Mouse (Mus musculus) leukemia stem cell, adult 10-12 weeks (primary cell): Measurements from ENCODE around the gene Gatad2b. TPM values are rescaled to one million over a fixed set of nuclear protein-coding genes. Genes with fewer than 3 reads are reported as not detected.

Experiments
- polyA plus RNA-seq: library from polyadenylated mRNA; stranded (reverse); fragments of >175 nt; gene quantifications from 2 replicates; pipeline ENCODE4 v1.2.3, GENCODE M21; 2012; ENCODE audit warnings: low replicate concordance

Gatad2b gene
- 3.4 and 5.4 TPM in 2 replicates for polyA plus RNA-seq

DNA sequence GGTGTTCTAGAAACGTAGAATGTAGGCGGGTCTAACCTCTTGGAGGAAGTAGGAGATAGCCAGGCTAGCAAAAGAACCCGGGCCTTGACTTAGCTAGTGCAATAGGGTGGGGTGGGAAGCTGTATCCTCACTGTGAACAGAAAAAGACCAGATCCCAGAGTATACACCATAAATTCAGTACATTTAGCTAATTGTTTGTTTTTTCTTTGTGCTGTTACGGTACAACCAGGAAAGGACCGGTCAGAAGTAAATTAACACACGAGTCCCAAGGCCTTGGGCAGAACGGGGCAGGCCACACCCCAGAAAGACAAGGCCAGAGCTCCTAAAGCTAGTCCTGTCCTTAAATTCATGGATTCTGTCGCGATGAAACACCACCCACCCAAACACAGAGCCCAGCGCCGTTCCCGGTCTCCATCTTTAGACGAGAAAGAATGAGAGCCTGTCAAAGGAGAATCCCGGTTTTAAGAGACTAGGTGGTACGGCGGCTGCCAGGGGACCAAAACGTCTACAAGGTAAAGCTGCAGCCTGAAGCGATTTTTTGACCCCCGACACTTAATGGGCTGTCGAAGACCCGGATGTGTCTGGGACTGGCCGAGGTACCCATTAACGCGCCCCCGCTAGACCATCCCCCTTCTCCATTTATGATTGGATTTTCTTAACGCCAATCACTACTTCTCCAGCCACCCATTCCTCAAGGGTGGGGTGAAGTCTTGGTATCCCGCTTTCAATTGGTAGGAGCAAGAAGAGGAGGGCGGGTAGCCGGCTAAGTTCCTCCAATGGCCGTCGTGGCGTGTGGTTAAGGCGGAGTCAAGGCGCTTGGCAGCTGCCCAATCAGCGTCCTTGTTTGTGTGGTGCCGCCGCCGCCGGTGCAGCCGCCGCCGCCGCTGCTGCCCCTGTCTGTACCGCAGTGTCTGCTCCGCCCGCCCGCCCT lies at the start of gene Gatad2b:
TSS of gene Gatad2b (plus strand) at position 834 of the 931 bp plus-strand sequence.

GRCm38 (mm10) chr3:90247960-90248745 lies 44.8 kb upstream of the Gatad2b start, which contains the start of gene Slc39a1:
Slc39a1 (plus strand) TSS chr3:90248172.

DNA sequence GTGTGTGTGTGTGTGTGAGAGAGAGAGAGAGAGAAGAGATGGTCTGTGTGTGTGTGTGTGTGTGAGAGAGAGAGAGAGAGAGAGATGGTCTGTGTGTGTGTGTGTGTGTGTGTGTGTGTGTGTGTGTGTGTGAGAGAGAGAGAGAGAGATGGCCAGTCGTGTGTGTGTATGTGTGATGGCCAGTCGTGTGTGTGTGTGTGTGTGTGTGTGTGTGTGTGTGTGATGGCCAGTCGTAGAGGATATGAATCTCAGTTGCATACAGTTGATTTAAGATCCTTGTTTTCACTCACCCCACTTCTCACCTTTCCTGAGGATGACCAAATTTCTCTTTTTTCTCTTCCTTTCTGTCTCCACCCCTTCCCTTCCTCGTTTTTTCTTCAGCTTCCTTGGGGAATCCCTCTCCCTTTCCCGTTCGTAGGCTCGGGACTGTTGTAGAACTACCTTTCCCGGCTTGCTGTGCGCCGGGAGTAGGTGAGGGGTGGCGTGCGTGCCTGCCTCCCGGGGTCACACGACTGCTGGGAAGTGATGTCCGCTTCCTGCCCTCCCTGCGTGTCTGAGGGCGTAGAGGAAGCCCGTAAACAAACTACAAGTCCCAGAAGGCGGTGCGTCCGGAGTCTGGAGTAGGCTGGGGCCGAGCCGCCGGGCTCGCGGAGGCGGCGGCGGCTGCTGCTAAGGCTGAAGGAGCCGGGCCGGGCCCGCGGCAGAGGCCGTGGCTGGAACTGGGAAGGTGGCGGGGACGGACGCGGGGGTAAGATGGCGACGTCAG lies 39.1 kb upstream of the Gatad2b start, which contains the start of gene Crtc2:
TSS of gene Crtc2 (plus strand) at position 511 of the 766 bp plus-strand sequence.

DNA sequence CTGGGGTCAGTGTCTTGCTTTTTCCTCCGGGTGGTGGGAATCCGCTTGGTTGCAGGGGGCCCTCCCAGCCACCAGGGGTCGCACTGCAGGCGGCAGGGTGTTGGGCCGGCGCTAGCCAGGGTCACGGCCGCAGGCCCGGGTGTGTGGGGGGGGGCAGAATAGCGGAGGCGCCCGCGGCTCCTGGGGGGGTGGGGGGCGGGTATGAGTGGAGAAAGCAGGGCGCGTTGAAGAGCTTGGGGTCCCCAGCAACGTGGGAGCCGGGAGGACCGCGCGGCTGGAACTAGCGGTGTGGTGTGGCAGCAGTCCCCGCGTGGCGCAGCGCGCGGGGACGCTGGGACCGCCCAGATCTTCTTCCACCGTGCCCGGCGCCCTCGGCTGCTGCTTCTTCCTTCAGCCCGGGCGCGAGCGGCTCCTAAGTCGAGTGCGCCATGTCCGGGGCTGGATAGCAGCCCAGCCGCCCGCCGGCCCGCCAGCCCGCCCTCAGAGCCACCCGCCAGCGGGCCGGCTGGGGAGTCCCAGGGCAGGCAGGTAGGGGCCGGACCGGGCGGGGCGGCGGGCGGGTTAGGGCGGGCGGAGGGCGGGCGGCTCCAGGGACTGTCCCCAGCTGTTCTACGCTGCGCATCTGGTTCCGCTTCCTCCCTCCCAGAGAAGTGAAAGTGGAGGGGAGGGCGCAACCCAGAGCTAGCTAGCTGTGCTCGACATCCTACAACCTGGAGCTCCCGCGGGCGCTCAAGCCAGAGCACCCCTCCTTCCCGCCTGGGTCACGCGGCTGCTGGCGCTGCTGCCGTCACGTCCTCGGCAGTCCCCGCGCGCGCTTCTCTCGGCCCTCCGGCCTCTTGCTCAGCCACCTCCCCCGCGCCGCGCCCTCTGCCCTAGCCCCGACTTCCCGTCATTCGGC lies 27.7 kb upstream of the Gatad2b start, which contains the start of gene Dennd4b:
TSS of gene Dennd4b (plus strand) at position 152 of the 898 bp plus-strand sequence.

DNA sequence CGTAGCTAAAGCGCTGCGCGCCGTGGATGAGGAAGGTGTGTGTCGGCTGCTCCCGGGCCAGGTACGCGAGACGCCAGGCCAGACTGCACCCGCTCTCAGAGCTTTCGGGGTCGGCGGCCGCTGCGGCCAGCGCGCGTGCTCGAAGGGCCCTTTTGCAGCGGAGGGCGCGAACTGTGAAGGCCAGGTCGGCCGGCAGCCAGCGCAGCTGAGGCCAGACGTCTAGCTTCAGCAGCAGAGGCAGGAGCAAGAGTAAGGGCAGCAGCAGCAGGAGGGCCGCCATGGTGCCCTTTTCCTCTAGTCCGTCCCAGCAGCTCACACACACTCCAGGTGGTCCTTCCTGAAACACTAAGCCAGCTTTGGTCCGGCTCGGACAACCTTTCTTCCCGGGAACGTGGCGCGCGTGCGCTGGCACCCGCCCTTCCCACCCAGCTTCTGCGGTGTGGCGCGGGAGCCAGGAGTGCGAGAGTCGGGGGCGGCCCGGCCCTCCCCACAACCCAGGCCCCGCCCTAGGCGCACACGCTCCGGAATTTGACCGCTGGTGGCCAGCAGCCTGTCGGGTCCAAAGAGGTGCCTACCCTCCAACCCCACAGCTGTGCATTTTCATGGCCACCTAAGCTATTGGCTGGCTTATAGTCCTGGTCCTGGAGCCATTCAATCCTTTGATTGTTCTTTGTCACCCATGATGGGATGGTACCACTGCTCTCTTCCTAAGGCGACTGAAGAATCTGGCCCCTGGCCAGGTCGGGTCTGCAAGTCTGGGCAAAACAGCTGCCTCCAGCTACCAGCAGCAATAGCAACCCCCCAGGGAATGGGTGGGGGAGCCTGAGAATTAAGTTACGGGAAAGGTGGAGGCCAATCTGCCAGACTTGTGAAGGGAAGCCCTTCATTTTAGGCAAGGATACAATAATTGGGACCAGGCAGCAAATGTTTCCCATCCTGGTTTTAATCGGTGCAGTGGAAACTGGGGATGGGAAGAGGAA lies 96.8 kb downstream of the Gatad2b start, which contains the start of gene Slc27a3:
TSS of gene Slc27a3 (minus strand) at position 428 of the 980 bp plus-strand sequence.

Other genes with a start within 250 kb of the Gatad2b start
- 1.9 and 19.3 TPM in 2 replicates for gene 4933434E20Rik, start 241.5 kb upstream of the Gatad2b start, polyA plus RNA-seq
- 141 and 192 TPM in 2 replicates for gene Ubap2l, start 240.6 kb upstream of the Gatad2b start, polyA plus RNA-seq
- 36.5 and 81.5 TPM in 2 replicates for gene Tpm3, start 220.5 kb upstream of the Gatad2b start, polyA plus RNA-seq
- not detected in 2 replicates for gene Nup210l, start 189.0 kb upstream of the Gatad2b start, polyA plus RNA-seq
- gene Rps27, start 79.5 kb upstream of the Gatad2b start, polyA plus RNA-seq: 161 and 228 TPM in 2 replicates
- gene Rab13, start 79.5 kb upstream of the Gatad2b start, polyA plus RNA-seq: 1.1 and 1.8 TPM in 2 replicates
- gene Jtb, start 61.6 kb upstream of the Gatad2b start, polyA plus RNA-seq: 135 and 244 TPM in 2 replicates
- gene Creb3l4, start 49.7 kb upstream of the Gatad2b start, polyA plus RNA-seq: 0.17 TPM in 1 of 2 replicates, not detected in the other
- 9.7 and 11.5 TPM in 2 replicates for gene Slc39a1, start 45.0 kb upstream of the Gatad2b start, polyA plus RNA-seq
- 53.2 and 125 TPM in 2 replicates for gene Crtc2, start 39.0 kb upstream of the Gatad2b start, polyA plus RNA-seq
- gene Dennd4b, start 28.0 kb upstream of the Gatad2b start, polyA plus RNA-seq: 101 and 197 TPM in 2 replicates
- 2.4 and 2.9 TPM in 2 replicates for gene Slc27a3, start 96.8 kb downstream of the Gatad2b start, polyA plus RNA-seq
- gene Ints3, start 140.4 kb downstream of the Gatad2b start, polyA plus RNA-seq: 28.3 and 56.0 TPM in 2 replicates
- 0.89 and 5.8 TPM in 2 replicates for gene Npr1, start 172.7 kb downstream of the Gatad2b start, polyA plus RNA-seq
- 8.3 and 17.4 TPM in 2 replicates for gene Ilf2, start 182.9 kb downstream of the Gatad2b start, polyA plus RNA-seq
- 1.9 and 2.3 TPM in 2 replicates for gene Snapin, start 197.9 kb downstream of the Gatad2b start, polyA plus RNA-seq
- 77.5 and 97.8 TPM in 2 replicates for gene Chtop, start 216.3 kb downstream of the Gatad2b start, polyA plus RNA-seq
- 4.6 and 6.4 TPM in 2 replicates for gene S100a1, start 221.2 kb downstream of the Gatad2b start, polyA plus RNA-seq
- 1.4 and 4.0 TPM in 2 replicates for gene S100a13, start 221.3 kb downstream of the Gatad2b start, polyA plus RNA-seq
- gene S100a14, start 233.7 kb downstream of the Gatad2b start, polyA plus RNA-seq: not detected in 2 replicates
- 1.6 and 3.6 TPM in 2 replicates for gene S100a16, start 244.1 kb downstream of the Gatad2b start, polyA plus RNA-seq